Mouse (Mus musculus) kidney, adult 2 months (tissue): ENCODE measurements around the gene Zg16. TPM values are rescaled to one million over a fixed set of nuclear protein-coding genes. Genes with fewer than 3 reads are reported as not detected.

Experiments
- DNase-seq: peaks from one replicate; pipeline ENCODE4 v3.0.0; 2021
- H3K27ac ChIP-seq: fragments of 200-500 bp; 2 replicates; pipeline ENCODE4 v1.5.1; 2012; ENCODE audit warnings: low read depth, low read length, control low read depth, inconsistent platforms; ENCODE audit not compliant: insufficient read depth
- H3K27me3 ChIP-seq: fragments of 200-500 bp; replicated peaks from 2 replicates; pipeline ENCODE4 v1.6.1; 2012; ENCODE audit warnings: mild to moderate bottlenecking, moderate library complexity, low read length, inconsistent platforms; ENCODE audit not compliant: control insufficient read depth, insufficient read depth
- H3K36me3 ChIP-seq: fragments of 200-500 bp; 2 replicates; pipeline ENCODE4 v1.6.1; 2012; ENCODE audit warnings: mild to moderate bottlenecking, moderate library complexity, low read length, inconsistent platforms; ENCODE audit not compliant: control insufficient read depth, insufficient read depth
- H3K4me1 ChIP-seq: fragments of 200-500 bp; 2 replicates; pipeline ENCODE4 v1.6.1; 2011; ENCODE audit warnings: low read length; ENCODE audit not compliant: control insufficient read depth, insufficient read depth
- H3K4me3 ChIP-seq: fragments of 200-500 bp; 2 replicates; pipeline ENCODE4 v1.5.1; 2011; ENCODE audit warnings: mild to moderate bottlenecking, low read depth, low read length, control low read depth; ENCODE audit not compliant: insufficient read depth
- CTCF ChIP-seq: fragments of 200-500 bp; conservative IDR thresholded peaks from 2 replicates; pipeline ENCODE4 v1.5.1; 2011; ENCODE audit warnings: low read depth, mild to moderate bottlenecking, control low read depth, low read length, moderate library complexity, mixed read lengths; ENCODE audit not compliant: insufficient read depth, insufficient read length
- POLR2A ChIP-seq: fragments of 200-500 bp; IDR thresholded peaks from one replicate; pipeline ENCODE4 v1.6.1; 2011; ENCODE audit warnings: low read depth, low read length, control low read depth
- WGBS: fragments of 180-500 bp; shearing (Covaris S2); methylation state at CpG from one replicate; pipeline ENCODE4 v1.1.7; 2018; 5-methylcytosine and 5-hydroxymethylcytosine counted together
- polyA plus RNA-seq: library from polyadenylated mRNA; depleted of rRNA; stranded (reverse); fragments of >200 nt; gene quantifications from 2 replicates; pipeline ENCODE4 v1.2.3, GENCODE M21; 2012

The Zg16 gene
- polyA plus RNA-seq, 1 experiment: not detected

DNA sequence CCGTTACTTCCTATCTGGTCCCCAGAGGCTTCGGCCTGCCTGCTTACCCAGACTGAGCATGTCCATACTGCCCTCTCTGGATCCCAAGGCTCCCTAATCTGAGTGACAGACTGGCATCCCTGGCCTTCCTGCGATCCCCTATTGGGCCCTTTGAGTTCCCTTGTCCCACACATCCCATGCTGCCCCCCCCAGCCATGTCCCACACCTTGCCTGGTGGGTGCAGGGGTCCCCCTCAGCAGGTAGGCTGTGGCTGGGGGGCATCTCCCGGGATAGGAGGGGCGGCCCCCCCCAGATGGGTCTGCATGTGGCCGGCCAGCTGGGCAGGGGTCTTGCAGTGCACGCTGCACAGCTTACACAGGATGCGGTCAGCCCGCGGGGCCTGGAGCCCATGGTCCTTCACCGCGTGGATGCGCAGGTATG, 63.8 kb downstream of the Zg16 start:
- H3K4me3 ChIP-seq: no peak overlapping the region
- no peaks in the 10 kb centered on the region for H3K36me3 ChIP-seq
- no peak overlapping the region for H3K27ac ChIP-seq
- DNase-seq: no peak
- H3K27me3 ChIP-seq: no peaks in the 10 kb centered on the region
- TF ChIP-seq POLR2A (no peak), CTCF (no peak)
- H3K4me1 ChIP-seq: peaks cover 15% of the 10 kb centered on the region
- 77% methylated on average over 13 of the region's 13 CpGs for WGBS

- Histone ChIP-seq H3K27ac (no peak overlapping the region), H3K36me3 (no peaks in the 10 kb centered on the region), H3K4me3 (no peak overlapping the region), H3K27me3 (no peaks in the 10 kb centered on the region), H3K4me1 (peaks cover 15% of the 10 kb centered on the region)
- 95% methylated on average over 7 of the region's 7 CpGs for WGBS
- no peak for DNase-seq
- TF ChIP-seq POLR2A (no peak), CTCF (no peak)
Observed at GRCm38 (mm10) chr7:127022528-127023271, 64.4 kb downstream of the Zg16 start.

GRCm38 (mm10) chr7:127021563-127022527, 65.3 kb downstream of the Zg16 start:
- Histone ChIP-seq H3K4me3 (no peak overlapping the region), H3K27me3 (no peaks in the 10 kb centered on the region), H3K4me1 (peaks cover 17% of the 10 kb centered on the region), H3K27ac (no peak overlapping the region), H3K36me3 (no peaks in the 10 kb centered on the region)
- no peak for DNase-seq
- 57% methylated on average over 5 of the region's 5 CpGs for WGBS
- TF ChIP-seq POLR2A: no peak
- no peak for TF ChIP-seq CTCF

DNA sequence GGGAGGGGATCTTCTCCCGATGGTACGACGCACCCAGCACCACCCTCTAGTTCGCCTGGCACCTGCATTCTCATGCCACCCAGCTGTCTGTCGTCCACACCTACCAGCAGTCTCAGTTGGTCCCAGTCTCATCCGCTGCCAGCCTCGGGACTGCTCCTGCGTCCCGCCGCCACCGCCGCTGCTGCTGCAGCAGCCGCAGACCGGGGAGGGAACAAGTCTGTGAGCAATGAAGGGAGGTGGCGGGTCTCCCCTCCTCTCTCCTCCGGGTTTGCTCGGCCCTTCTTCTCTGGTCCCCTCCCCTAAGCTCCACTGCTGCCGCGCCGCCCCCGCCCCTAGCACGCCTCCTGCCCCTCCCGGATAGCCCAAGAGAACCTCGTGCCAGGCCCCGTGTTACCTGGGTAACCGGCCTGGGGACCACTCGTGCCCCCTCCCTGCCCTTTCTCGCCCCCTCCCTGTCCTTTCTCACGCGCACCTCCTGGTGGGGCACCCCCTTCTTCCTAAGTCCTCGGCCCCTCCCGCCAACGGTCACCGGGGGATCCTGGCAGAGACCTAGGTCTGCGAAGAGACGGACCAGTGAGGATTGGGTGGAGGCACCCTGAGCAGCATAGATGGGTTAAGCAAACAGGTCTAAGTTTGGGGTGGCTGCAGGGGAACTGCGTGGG, 66.1 kb downstream of the Zg16 start, which contains the start of the genes Gm42742 and Prrt2:
Gene Gm42742 (minus strand): TSS at position 197 of the 662 bp plus-strand sequence.
Gene Prrt2 (minus strand): TSS at position 311 of the 662 bp plus-strand sequence.
- Histone ChIP-seq H3K27me3 (no peaks in the 10 kb centered on the region), H3K36me3 (no peaks in the 10 kb centered on the region), H3K4me3 (peak within 1 kb of the TSS; percentile 36; the same call in 1 of the 2 replicates), H3K4me1 (peaks cover 17% of the 10 kb centered on the region), H3K27ac (no peak within 1 kb of the TSS)
- no peak for TF ChIP-seq POLR2A
- no peak for TF ChIP-seq CTCF
- 9% methylated on average over 37 of the region's 37 CpGs for WGBS
- peak; percentile 23 for DNase-seq

GRCm38 (mm10) chr7:127020491-127020890, 66.6 kb downstream of the Zg16 start:
- H3K4me1 ChIP-seq: peaks cover 17% of the 10 kb centered on the region
- H3K36me3 ChIP-seq: no peaks in the 10 kb centered on the region
- 48% methylated on average over 5 of the region's 5 CpGs for WGBS
- no peaks in the 10 kb centered on the region for H3K27me3 ChIP-seq
- no peak for TF ChIP-seq POLR2A
- TF ChIP-seq CTCF: no peak
- no peak for DNase-seq
- H3K4me3 ChIP-seq: peak overlapping the region; percentile 36; the same call in 1 of the 2 replicates
- H3K27ac ChIP-seq: no peak overlapping the region

- peaks cover 17% of the 10 kb centered on the region for H3K4me1 ChIP-seq
- TF ChIP-seq POLR2A: no peak
- TF ChIP-seq CTCF: no peak
- WGBS: 74% methylated on average over 3 of the region's 3 CpGs
- no peaks in the 10 kb centered on the region for H3K36me3 ChIP-seq
- DNase-seq: no peak
- no peak overlapping the region for H3K4me3 ChIP-seq
- no peak overlapping the region for H3K27ac ChIP-seq
- H3K27me3 ChIP-seq: no peaks in the 10 kb centered on the region
Observed at GRCm38 (mm10) chr7:127020031-127020430, 67.1 kb downstream of the Zg16 start.
